Mouse (Mus musculus) left cerebral cortex, adult 9 months (tissue): ENCODE results near the gene Dgkg.
A peak's percentile ranks its signal among the peaks of the same experiment; 100 is the strongest.

Source experiments
- DNase-seq, 2 experiments: peaks; one replicate each; pipeline ENCODE4 v3.0.0; 2022; ENCODE audit warnings: low spot score in 2 of 2

Gene Dgkg

GRCm38 (mm10) chr16:22656533-22657444 is at the start of gene Dgkg:
Gene Dgkg (minus strand): TSS chr16:22657221.
- DNase-seq = peak; percentile 36 to 66

- no peak for DNase-seq
Observed at GRCm38 (mm10) chr16:22704946-22705345, 47.9 kb upstream of the Dgkg start.

GRCm38 (mm10) chr16:22704136-22704535 is 47.1 kb upstream of the Dgkg start:
- DNase-seq = no peak

- no peak for DNase-seq
Observed at GRCm38 (mm10) chr16:22698846-22699760, 42.1 kb upstream of the Dgkg start.

- DNase-seq = no peak
Observed at GRCm38 (mm10) chr16:22698101-22698500, 41.1 kb upstream of the Dgkg start.

- DNase-seq = no peak
Observed at GRCm38 (mm10) chr16:22689622-22690021, 32.6 kb upstream of the Dgkg start.

GRCm38 (mm10) chr16:22687711-22688230 is 30.8 kb upstream of the Dgkg start:
- peak; percentile 33 to 44 for DNase-seq

- no peak for DNase-seq
Observed at GRCm38 (mm10) chr16:22683605-22684004, 26.6 kb upstream of the Dgkg start.

- DNase-seq = no peak
Observed at GRCm38 (mm10) chr16:22682727-22683126, 25.7 kb upstream of the Dgkg start.

GRCm38 (mm10) chr16:22679641-22680040 is 22.6 kb upstream of the Dgkg start:
- DNase-seq = no peak

- no peak for DNase-seq
Observed at GRCm38 (mm10) chr16:22674636-22675035, 17.6 kb upstream of the Dgkg start.

GRCm38 (mm10) chr16:22674164-22674563 is 17.1 kb upstream of the Dgkg start:
- no peak for DNase-seq

- no peak for DNase-seq
Observed at GRCm38 (mm10) chr16:22664033-22664432, 7.0 kb upstream of the Dgkg start.

GRCm38 (mm10) chr16:22663136-22663535 is 6.1 kb upstream of the Dgkg start:
- no peak for DNase-seq

GRCm38 (mm10) chr16:22661076-22661475 is 4.1 kb upstream of the Dgkg start:
- DNase-seq = peak; percentile 44 to 80

GRCm38 (mm10) chr16:22657874-22658789 is 1.1 kb upstream of the Dgkg start:
- no peak for DNase-seq

GRCm38 (mm10) chr16:22655812-22656211 is 1.2 kb downstream of the Dgkg start:
- DNase-seq = no peak

GRCm38 (mm10) chr16:22655223-22655622 is 1.8 kb downstream of the Dgkg start:
- DNase-seq = no peak

GRCm38 (mm10) chr16:22654477-22654835 is 2.6 kb downstream of the Dgkg start:
- no peak for DNase-seq

- DNase-seq = no peak
Observed at GRCm38 (mm10) chr16:22653817-22654476, 3.1 kb downstream of the Dgkg start.

- DNase-seq = no peak
Observed at GRCm38 (mm10) chr16:22651244-22651643, 5.8 kb downstream of the Dgkg start.
